Mouse (Mus musculus) erythroblast, embryonic 14.5 days (primary cell): ENCODE measurements around the gene Setdb1.

ENCODE experiments used
- GATA1 ChIP-seq: IDR thresholded peaks from 2 replicates; pipeline ENCODE4 v1.6.1; 2012; ENCODE audit warnings: low read length, inconsistent platforms, mixed read lengths
- TAL1 ChIP-seq: IDR thresholded peaks from 3 replicates; pipeline ENCODE4 v1.6.1; 2012; ENCODE audit warnings: low read length, inconsistent platforms, mixed read lengths

DNA sequence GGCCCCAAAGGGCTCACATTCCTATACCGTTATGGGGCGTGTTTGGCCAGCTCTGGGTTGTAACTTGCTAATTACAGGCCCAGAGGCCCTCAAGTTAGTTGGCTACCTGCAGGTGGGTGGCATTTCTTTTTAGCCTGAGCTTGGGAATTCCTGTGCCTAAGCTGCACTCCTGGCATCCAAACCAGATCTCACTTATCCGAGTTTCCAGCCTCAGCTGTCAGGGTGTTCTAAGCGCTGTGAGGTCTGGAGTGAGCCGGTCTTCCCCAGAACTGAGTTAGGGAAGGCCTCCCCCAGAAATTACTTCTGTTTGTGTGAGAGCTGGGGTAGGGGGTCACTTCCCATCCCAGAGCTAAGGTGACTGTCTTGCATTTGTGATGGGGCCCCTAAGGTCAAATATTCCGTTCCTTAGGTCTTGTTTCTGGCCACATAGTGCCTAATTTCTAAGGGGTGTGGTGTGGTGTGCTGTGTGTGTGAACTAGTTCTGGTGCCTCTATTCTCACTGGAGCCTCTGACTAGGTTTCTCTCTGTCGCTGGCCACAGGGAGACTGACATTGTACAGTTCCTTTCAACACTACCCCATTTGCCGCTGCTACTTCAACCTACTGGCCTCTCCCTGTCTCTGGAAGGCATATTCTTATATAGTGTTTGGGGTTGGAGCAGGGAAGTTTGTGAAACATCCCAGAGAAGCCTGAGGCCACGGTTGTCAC lies 41.0 kb downstream of the Setdb1 start:
- TF ChIP-seq GATA1 = no peak
- no peak for TF ChIP-seq TAL1
